Comparison of ENCODE assay signal across 8 mouse cellular contexts in genomic region chr7:118533178-118533578, GRCm38 (mm10). TPM values are rescaled to one million over a fixed set of nuclear protein-coding genes. Genes with fewer than 3 reads are reported as not detected.
A peak's percentile ranks its signal among the peaks of the same experiment; 100 is the strongest.
DNase-seq lines count a peak whose midpoint lies in the region; ATAC-seq and TF ChIP-seq lines count a peak whose summit lies in the region.

Coq7 (minus strand) TSS chr7:118533356.

- H3K27me3 ChIP-seq in heart, embryonic 13.5 days (replicated peaks): no peaks in the 10 kb centered on the region
- H3K27me3 ChIP-seq in kidney, postnatal 0 days (ENCODE audit: insufficient read depth, low read length): no peaks in the 10 kb centered on the region
- H3K27me3 ChIP-seq in liver, adult 2 months (ENCODE audit: control insufficient read depth, insufficient read depth, low read length): no peaks in the 10 kb centered on the region
- H3K27me3 ChIP-seq in stomach, embryonic 14.5 days (ENCODE audit: control insufficient read depth, insufficient read depth, low read length): no peaks in the 10 kb centered on the region

- H3K4me1 ChIP-seq in heart, embryonic 13.5 days: peaks cover 11% of the 10 kb centered on the region
- no peaks in the 10 kb centered on the region for H3K4me1 ChIP-seq in kidney, postnatal 0 days (replicated peaks; ENCODE audit: insufficient read depth, low read length)
- 0 out of 2 replicates have a peak, but pooled peaks cover 1% of the 10 kb centered on the region for H3K4me1 ChIP-seq in liver, adult 2 months (ENCODE audit: control insufficient read depth, insufficient read depth, low read length)
- H3K4me1 ChIP-seq in stomach, embryonic 14.5 days (ENCODE audit: control insufficient read depth, insufficient read depth, low read length): no peaks in the 10 kb centered on the region

- H3K4me3 ChIP-seq in heart, embryonic 13.5 days: peak within 1 kb of the TSS; percentile 67
- peak within 1 kb of the TSS; percentile 80 for H3K4me3 ChIP-seq in kidney, postnatal 0 days (replicated peaks; ENCODE audit: low read depth, low read length)
- H3K4me3 ChIP-seq in liver, adult 2 months (ENCODE audit: insufficient read depth, low read depth, low read length): peak within 1 kb of the TSS; percentile 92
- H3K4me3 ChIP-seq in stomach, embryonic 14.5 days (ENCODE audit: low read depth, low read length): peak within 1 kb of the TSS; percentile 62

- H3K9me3 ChIP-seq in heart, embryonic 13.5 days: no peaks in the 10 kb centered on the region
- H3K9me3 ChIP-seq in kidney, postnatal 0 days (replicated peaks; ENCODE audit: low read length): no peaks in the 10 kb centered on the region
- no peaks in the 10 kb centered on the region for H3K9me3 ChIP-seq in stomach, embryonic 14.5 days (ENCODE audit: control insufficient read depth, low read depth, low read length)

- H3K9ac ChIP-seq in heart, embryonic 13.5 days: peak within 1 kb of the TSS; percentile 86
- peak within 1 kb of the TSS; percentile 88 for H3K9ac ChIP-seq in kidney, postnatal 0 days (ENCODE audit: low read depth, low read length)
- H3K9ac ChIP-seq in liver, adult 2 months (ENCODE audit: low read depth, low read length): peak within 1 kb of the TSS; percentile 97
- peak within 1 kb of the TSS; percentile 41 for H3K9ac ChIP-seq in stomach, embryonic 14.5 days (replicated peaks; ENCODE audit: low read depth, low read length)

- ATAC-seq in heart, embryonic 13.5 days (ENCODE audit: extremely low read depth, insufficient number of reproducible peaks, low FRiP score, low TSS enrichment): peak; percentile 97
- ATAC-seq in kidney, postnatal 0 days (replicated peaks; ENCODE audit: low FRiP score, low read depth): peak; percentile 99
- ATAC-seq in monocyte, adult 5-6 weeks (replicated peaks; ENCODE audit: insufficient number of reproducible peaks, low FRiP score, low TSS enrichment, poor library complexity, severe bottlenecking): peak; percentile 98
- ATAC-seq in stomach, embryonic 14.5 days (ENCODE audit: insufficient number of reproducible peaks, insufficient read depth, low FRiP score, low read depth): peak; percentile 99

- TF ChIP-seq POLR2A in liver, adult 2 months (IDR thresholded peaks at IDR 0.05; ENCODE audit: extremely low read depth, insufficient read depth, low read length): peak; percentile 46; the same call in 1 of the 2 replicates

- TF ChIP-seq CTCF in kidney, postnatal 0 days (IDR thresholded peaks at IDR 0.05; ENCODE audit: low read depth): no peak
- no peak for TF ChIP-seq CTCF in liver, adult 2 months (IDR thresholded peaks at IDR 0.05; ENCODE audit: low read depth, low read length)

- H3K4me2 ChIP-seq in heart, embryonic 13.5 days: peak within 1 kb of the TSS; percentile 84
- H3K4me2 ChIP-seq in kidney, postnatal 0 days (ENCODE audit: low read length): peak within 1 kb of the TSS; percentile 73
- H3K4me2 ChIP-seq in stomach, embryonic 14.5 days (replicated peaks; ENCODE audit: low read depth, low read length): peak within 1 kb of the TSS; percentile 52

- no peaks in the 10 kb centered on the region; the same call in 1 of the 2 replicates for H3K79me2 ChIP-seq in liver, adult 2 months (ENCODE audit: control insufficient read depth, insufficient read depth, low read length)

- H3K36me3 ChIP-seq in heart, embryonic 13.5 days: peaks cover 11% of the 10 kb centered on the region
- 0 out of 2 replicates have a peak, but pooled peaks cover 3% of the 10 kb centered on the region for H3K36me3 ChIP-seq in kidney, postnatal 0 days (ENCODE audit: insufficient read depth, low read length)
- no peaks in the 10 kb centered on the region for H3K36me3 ChIP-seq in liver, adult 2 months (ENCODE audit: control insufficient read depth, insufficient read depth, low read length)
- no peaks in the 10 kb centered on the region; the same call in 1 of the 2 replicates for H3K36me3 ChIP-seq in stomach, embryonic 14.5 days (ENCODE audit: control insufficient read depth, insufficient read depth, low read length)

- WGBS in heart, embryonic 13.5 days: 0% methylated on average over 31 of the region's 31 CpGs
- under 1% methylated on average over 31 of the region's 31 CpGs for WGBS in kidney, postnatal 0 days
- under 1% methylated on average over 31 of the region's 31 CpGs for whole genome bisulfite sequencing in liver, adult 2 months
- WGBS in stomach, embryonic 14.5 days: under 1% methylated on average over 31 of the region's 31 CpGs

- peak within 1 kb of the TSS; percentile 94 for H3K27ac ChIP-seq in heart, embryonic 13.5 days (replicated peaks)
- H3K27ac ChIP-seq in kidney, postnatal 0 days: peak within 1 kb of the TSS; percentile 96
- H3K27ac ChIP-seq in liver, adult 2 months (replicated peaks; ENCODE audit: insufficient read depth, low read depth, low read length): peak within 1 kb of the TSS; percentile 99
- peak within 1 kb of the TSS; percentile 89 for H3K27ac ChIP-seq in stomach, embryonic 14.5 days (ENCODE audit: low read length)

- DNase-seq in ES-CJ7 (ENCODE audit: low read depth, low spot score): peak; percentile 97
- peak; percentile 99 for DNase-seq in c-Kit-positive CD71-negative TER-119-negative erythroid progenitor cells, embryonic 14.5 days (ENCODE audit: low read depth)
- DNase-seq in fibroblast of lung, adult 2 months (ENCODE audit: low read depth): peak; percentile 98
- DNase-seq in kidney, postnatal 0 days (ENCODE audit: low spot score): peak; percentile 98
- peak; percentile 97 for DNase-seq in liver, adult 2 months (ENCODE audit: extremely low read depth, low read depth, low spot score)

RNA-seq across cellular contexts. Expression of gene Coq7, which starts in this region (rescaled TPM):
- 145 and 178 TPM in 2 replicates for polyA plus RNA-seq in heart, embryonic 13.5 days (2015; fragmentation: Nextera tagmentation; extraction: Ambion mirVana)
- 165 and 168 TPM in 2 replicates for polyA plus RNA-seq in kidney, postnatal 0 days (2015; fragmentation: Nextera tagmentation; extraction: Ambion mirVana)
- total RNA-seq in liver, adult 2 months (2014; rRNA removed): 40.1 and 51.7 TPM in 2 replicates
- 37.4 and 41.5 TPM in 2 replicates for polyA plus RNA-seq in liver, adult 2 months (2012; rRNA removed)
- 4.1 to 7.9 TPM (median 5.2 TPM) in 3 replicates for total RNA-seq in monocyte, adult 5-6 weeks (2017)
- polyA plus RNA-seq in stomach, embryonic 14.5 days (2014; fragmentation: Nextera tagmentation; extraction: Ambion mirVana): 124 and 126 TPM in 2 replicates

Comparison
In these comparisons a context has a peak if more than half of its experiments do, and no peak if none do; other contexts are left out.
1. Peak in every context shown above with its lines: DNase-seq, ATAC-seq, H3K4me3 ChIP-seq and H3K27ac ChIP-seq.
2. H3K9ac ChIP-seq: peak in every context shown above with its lines; median percentile 97 in liver, adult 2 months; 88 in kidney, postnatal 0 days; 86 in heart, embryonic 13.5 days; 41 in stomach, embryonic 14.5 days.